Mouse (Mus musculus) liver, adult 2 months (tissue): ENCODE measurements around the gene Ccdc163. TPM values are rescaled to one million over a fixed set of nuclear protein-coding genes. Genes with fewer than 3 reads are reported as not detected.

Experiments
- DNase-seq: peaks from one replicate; pipeline ENCODE4 v3.0.0-alpha.2; 2011; ENCODE audit warnings: low read depth, low spot score; ENCODE audit errors: extremely low read depth
- H3K27ac ChIP-seq: fragments of 200-500 bp; replicated peaks from 2 replicates; pipeline ENCODE4 v1.5.1; 2012; ENCODE audit warnings: low read depth, mild to moderate bottlenecking, control low read depth, inconsistent platforms, low read length; ENCODE audit not compliant: insufficient read depth
- H3K27me3 ChIP-seq: fragments of 200-500 bp; 2 replicates; pipeline ENCODE4 v1.6.1; 2012; ENCODE audit warnings: mild to moderate bottlenecking, moderate library complexity, low read length, inconsistent platforms; ENCODE audit not compliant: control insufficient read depth, insufficient read depth
- H3K36me3 ChIP-seq: fragments of 200-500 bp; 2 replicates; pipeline ENCODE4 v1.6.1; 2012; ENCODE audit warnings: low read length, inconsistent platforms; ENCODE audit not compliant: control insufficient read depth, insufficient read depth
- H3K4me1 ChIP-seq: fragments of 200-500 bp; 2 replicates; pipeline ENCODE4 v1.6.1; 2011; ENCODE audit warnings: low read length; ENCODE audit not compliant: control insufficient read depth, insufficient read depth
- H3K4me3 ChIP-seq: fragments of 200-500 bp; 2 replicates; pipeline ENCODE4 v1.5.1; 2011; ENCODE audit warnings: low read depth, mild to moderate bottlenecking, control low read depth, low read length, moderate library complexity; ENCODE audit not compliant: insufficient read depth
- H3K79me2 ChIP-seq: fragments of 200-500 bp; 2 replicates; pipeline ENCODE4 v1.6.1; 2012; ENCODE audit warnings: inconsistent platforms, mild to moderate bottlenecking, low read length, moderate library complexity; ENCODE audit not compliant: control insufficient read depth, insufficient read depth
- H3K9ac ChIP-seq: fragments of 200-500 bp; 2 replicates; pipeline ENCODE4 v1.6.1; 2012; ENCODE audit warnings: low read depth, mild to moderate bottlenecking, control low read depth, inconsistent platforms, low read length
- CTCF ChIP-seq: fragments of 200-500 bp; IDR thresholded peaks from 2 replicates; pipeline ENCODE4 v1.5.1; 2011; ENCODE audit warnings: low read depth, low read length, control low read depth
- POLR2A ChIP-seq: fragments of 200-500 bp; IDR thresholded peaks from 2 replicates; pipeline ENCODE4 v1.6.1; 2011; ENCODE audit warnings: low read length, control low read depth; ENCODE audit not compliant: insufficient read depth; ENCODE audit errors: extremely low read depth
- WGBS: fragments of 180-500 bp; shearing (Covaris S2); methylation state at CpG from one replicate; pipeline ENCODE4 v1.1.7; 2018; 5-methylcytosine and 5-hydroxymethylcytosine counted together
- polyA plus RNA-seq: library from polyadenylated mRNA; depleted of rRNA; stranded (reverse); fragments of >200 nt; gene quantifications from 2 replicates; pipeline ENCODE4 v1.2.3, GENCODE M21; 2012; rRNA removed
- total RNA-seq: library from RNA; depleted of rRNA; stranded (reverse); fragments of >200 nt; gene quantifications from 2 replicates; pipeline ENCODE4 v1.2.3, GENCODE M21; 2014; rRNA removed

Gene Ccdc163
- total and polyA plus RNA-seq, 2 experiments = 2.7 to 13.1 TPM

- Histone ChIP-seq H3K4me1 (peaks cover 6% of the 10 kb centered on the region), H3K9ac (no peak overlapping the region), H3K36me3 (0 out of 2 replicates have a peak, but pooled peaks cover 3% of the 10 kb centered on the region), H3K4me3 (no peak overlapping the region), H3K27me3 (no peaks in the 10 kb centered on the region), H3K27ac (no peak overlapping the region), H3K79me2 (no peaks in the 10 kb centered on the region)
- no peak for DNase-seq
- TF ChIP-seq POLR2A (no peak), CTCF (no peak)
- whole genome bisulfite sequencing = 91% methylated on average over 8 of the region's 8 CpGs
These were observed 84.1 kb downstream of the Ccdc163 start for GRCm38 (mm10) chr4:116792453-116792852.

- H3K4me1 ChIP-seq = peaks cover 6% of the 10 kb centered on the region
- no peak overlapping the region for H3K9ac ChIP-seq
- H3K4me3 ChIP-seq = no peak overlapping the region
- 70% methylated on average over 2 of the region's 2 CpGs for WGBS
- no peak overlapping the region for H3K27ac ChIP-seq
- 0 out of 2 replicates have a peak, but pooled peaks cover 3% of the 10 kb centered on the region for H3K36me3 ChIP-seq
- H3K27me3 ChIP-seq = no peaks in the 10 kb centered on the region
- H3K79me2 ChIP-seq = no peaks in the 10 kb centered on the region
- peak; percentile 29 for DNase-seq
- TF ChIP-seq POLR2A (no peak), CTCF (0 out of 2 replicates have a peak, but pooled peaks have one; percentile 11)
These were observed 86.0 kb downstream of the Ccdc163 start for GRCm38 (mm10) chr4:116794273-116794672.

- H3K27me3 ChIP-seq = no peaks in the 10 kb centered on the region
- H3K79me2 ChIP-seq = no peaks in the 10 kb centered on the region
- no peak overlapping the region for H3K9ac ChIP-seq
- DNase-seq = peak; percentile 82
- peaks cover 6% of the 10 kb centered on the region for H3K4me1 ChIP-seq
- WGBS = 15% methylated on average over 1 of the region's 1 CpGs
- 0 out of 2 replicates have a peak, but pooled peaks cover 3% of the 10 kb centered on the region for H3K36me3 ChIP-seq
- H3K4me3 ChIP-seq = no peak overlapping the region
- H3K27ac ChIP-seq = peak overlapping the region; percentile 61
- no peak for TF ChIP-seq POLR2A
- TF ChIP-seq CTCF = no peak
These were observed 88.3 kb downstream of the Ccdc163 start for GRCm38 (mm10) chr4:116796442-116797110.

GRCm38 (mm10) chr4:116799901-116800300 lies 91.6 kb downstream of the Ccdc163 start:
- Histone ChIP-seq H3K27me3 (no peaks in the 10 kb centered on the region), H3K4me3 (no peak overlapping the region), H3K27ac (no peak overlapping the region), H3K9ac (no peak overlapping the region), H3K36me3 (peaks cover 12% of the 10 kb centered on the region; the same call in 1 of the 2 replicates), H3K4me1 (peaks cover 6% of the 10 kb centered on the region), H3K79me2 (no peaks in the 10 kb centered on the region)
- no peak for TF ChIP-seq CTCF
- TF ChIP-seq POLR2A = no peak
- 63% methylated on average over 5 of the region's 5 CpGs for WGBS
- DNase-seq = no peak

Other genes with a start within 250 kb of the Ccdc163 start
- 3.9 and 5.4 TPM in 2 replicates for gene Mast2, start 244.3 kb upstream of the Ccdc163 start, total RNA-seq
- 11.9 and 20.6 TPM in 2 replicates for gene Mast2, start 244.3 kb upstream of the Ccdc163 start, polyA plus RNA-seq
- 9.7 and 11.7 TPM in 2 replicates for gene Ipp, start 201.0 kb upstream of the Ccdc163 start, total RNA-seq
- 2.1 and 2.3 TPM in 2 replicates for gene Ipp, start 201.0 kb upstream of the Ccdc163 start, polyA plus RNA-seq
- gene Tmem69, start 152.6 kb upstream of the Ccdc163 start, total RNA-seq = 6.8 and 9.8 TPM in 2 replicates
- gene Tmem69, start 152.6 kb upstream of the Ccdc163 start, polyA plus RNA-seq = 4.3 and 4.7 TPM in 2 replicates
- 72.2 and 76.3 TPM in 2 replicates for gene Gpbp1l1, start 150.9 kb upstream of the Ccdc163 start, total RNA-seq
- 16.7 and 19.9 TPM in 2 replicates for gene Gpbp1l1, start 150.9 kb upstream of the Ccdc163 start, polyA plus RNA-seq
- gene Ccdc17, start 111.9 kb upstream of the Ccdc163 start, total RNA-seq = 3.1 and 4.4 TPM in 2 replicates
- 5.3 and 7.6 TPM in 2 replicates for gene Ccdc17, start 111.9 kb upstream of the Ccdc163 start, polyA plus RNA-seq
- 11.1 and 12.4 TPM in 2 replicates for gene Nasp, start 80.6 kb upstream of the Ccdc163 start, total RNA-seq
- 1.5 and 2.0 TPM in 2 replicates for gene Nasp, start 80.6 kb upstream of the Ccdc163 start, polyA plus RNA-seq
- 337 and 363 TPM in 2 replicates for gene Akr1a1, start 56.8 kb upstream of the Ccdc163 start, total RNA-seq
- 517 and 533 TPM in 2 replicates for gene Akr1a1, start 56.8 kb upstream of the Ccdc163 start, polyA plus RNA-seq
- 868 and 925 TPM in 2 replicates for gene Prdx1, start 23.0 kb upstream of the Ccdc163 start, total RNA-seq
- gene Prdx1, start 23.0 kb upstream of the Ccdc163 start, polyA plus RNA-seq = 376 and 421 TPM in 2 replicates
- gene Mmachc, start 103 bp upstream of the Ccdc163 start, total RNA-seq = 10.3 and 11.3 TPM in 2 replicates
- 15.7 and 17.3 TPM in 2 replicates for gene Mmachc, start 103 bp upstream of the Ccdc163 start, polyA plus RNA-seq
- 11.5 and 13.6 TPM in 2 replicates for gene Tesk2, start 12.4 kb downstream of the Ccdc163 start, total RNA-seq
- 7.2 and 7.8 TPM in 2 replicates for gene Tesk2, start 12.4 kb downstream of the Ccdc163 start, polyA plus RNA-seq
- 11.4 and 11.7 TPM in 2 replicates for gene Toe1, start 99.1 kb downstream of the Ccdc163 start, total RNA-seq
- gene Toe1, start 99.1 kb downstream of the Ccdc163 start, polyA plus RNA-seq = 8.1 and 10.9 TPM in 2 replicates
- 0.28 and 1.5 TPM in 2 replicates for gene Mutyh, start 99.2 kb downstream of the Ccdc163 start, total RNA-seq
- 0.29 and 1.2 TPM in 2 replicates for gene Mutyh, start 99.2 kb downstream of the Ccdc163 start, polyA plus RNA-seq
- 0.18 TPM in 1 of 2 replicates, not detected in the other for gene Hpdl, start 113.2 kb downstream of the Ccdc163 start, total RNA-seq
- gene Hpdl, start 113.2 kb downstream of the Ccdc163 start, polyA plus RNA-seq = 0.11 and 0.15 TPM in 2 replicates
- gene Zswim5, start 168.9 kb downstream of the Ccdc163 start, total RNA-seq = 0.65 and 0.87 TPM in 2 replicates
- 1.1 and 1.2 TPM in 2 replicates for gene Zswim5, start 168.9 kb downstream of the Ccdc163 start, polyA plus RNA-seq